ENCODE assay signal across 9 mouse cellular contexts in the genomic region with DNA sequence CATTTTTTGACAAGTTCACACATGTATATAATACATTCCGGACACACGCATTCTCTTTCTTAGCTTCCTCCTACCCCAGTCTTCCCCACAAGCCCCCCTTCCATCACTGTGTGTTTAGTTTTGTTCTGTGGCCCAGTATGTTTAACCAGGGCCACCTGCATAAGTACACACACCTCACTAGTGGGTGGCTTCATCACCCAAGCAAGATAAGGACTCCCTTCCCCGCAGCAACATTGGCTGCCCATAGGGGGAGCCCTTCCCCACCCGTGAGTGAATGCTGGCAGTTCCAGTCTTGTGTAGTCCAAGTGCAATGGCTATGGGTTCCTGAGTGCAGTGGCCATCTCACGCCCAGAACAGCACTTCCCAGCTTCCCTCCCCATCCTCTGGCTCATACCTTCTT. TPM values are rescaled to one million over a fixed set of nuclear protein-coding genes. Genes with fewer than 3 reads are reported as not detected.
DNase-seq lines count a peak whose midpoint lies in the region; ATAC-seq and TF ChIP-seq lines count a peak whose summit lies in the region.
"Had no signal": no experiment of that assay in that cellular context is flagged by ENCODE, and none has a peak within 500 bp of the region (broad histone marks: within the 10 kb centered on the region; RNA-seq: fewer than 3 reads in every experiment).

No protein-coding gene starts in this region.

- no peak for TF ChIP-seq EP300 in liver, postnatal 0 days (IDR thresholded peaks at IDR 0.05; ENCODE audit: low read depth)

- 0 out of 2 replicates have a peak, but pooled peaks cover 4% of the 10 kb centered on the region for H3K27me3 ChIP-seq in hindbrain, embryonic 13.5 days
- H3K27me3 ChIP-seq in liver, postnatal 0 days (ENCODE audit: insufficient read depth, low read length), result no peaks in the 10 kb centered on the region

- 47% methylated on average over 5 of the region's 5 CpGs for WGBS in hindbrain, embryonic 13.5 days
- 46% methylated on average over 5 of the region's 5 CpGs for WGBS in liver, postnatal 0 days (ENCODE audit: insufficient replicate concordance)

- 0 out of 2 replicates have a peak, but pooled peaks have one; percentile 43 for ATAC-seq in hindbrain, embryonic 13.5 days (ENCODE audit: low FRiP score)
- peak; percentile 74 for ATAC-seq in liver, postnatal 0 days

- no peak overlapping the region for H3K9ac ChIP-seq in hindbrain, embryonic 13.5 days
- no peak overlapping the region for H3K9ac ChIP-seq in liver, postnatal 0 days (replicated peaks)
- H3K9ac ChIP-seq: heart, embryonic 13.5 days had no signal

- no peak overlapping the region for H3K27ac ChIP-seq in hindbrain, embryonic 13.5 days
- H3K27ac ChIP-seq in liver, postnatal 0 days (ENCODE audit: low read depth), result no peak overlapping the region
- H3K27ac ChIP-seq: heart, embryonic 13.5 days had no signal

- TF ChIP-seq CTCF in liver, postnatal 0 days (IDR thresholded peaks at IDR 0.05; ENCODE audit: low read depth), result peak; percentile 90

- no peaks in the 10 kb centered on the region for H3K36me3 ChIP-seq in hindbrain, embryonic 13.5 days
- no peaks in the 10 kb centered on the region for H3K36me3 ChIP-seq in liver, postnatal 0 days (replicated peaks; ENCODE audit: insufficient read depth, low read length)
- H3K36me3 ChIP-seq: heart, embryonic 13.5 days had no signal

- H3K4me3 ChIP-seq in hindbrain, embryonic 13.5 days, result no peak overlapping the region
- H3K4me3 ChIP-seq in liver, postnatal 0 days (ENCODE audit: low read depth, low read length), result no peak overlapping the region
- H3K4me3 ChIP-seq: heart, embryonic 13.5 days had no signal

- DNase-seq in left cerebral cortex, adult 18-20 months (ENCODE audit: low spot score in 2 of 2), result peak; percentile 40 to 47
- no peak for DNase-seq in left cerebral cortex, adult 11 months (ENCODE audit: low spot score)
- DNase-seq in Muller cell, postnatal 12 days (ENCODE audit: inconsistent ontology term), result peak; percentile 47
- DNase-seq in cerebellum, postnatal 36 days, result peak; percentile 49 to 55
- peak; percentile 80 for DNase-seq in liver, postnatal 0 days
- peak; percentile 65 for DNase-seq in skeletal muscle tissue, adult 2 months (ENCODE audit: low read depth, low spot score)
- DNase-seq in layer of hippocampus, adult 8-10 months (ENCODE audit: low spot score in 2 of 2), result no peak

- H3K4me1 ChIP-seq in hindbrain, embryonic 13.5 days (replicated peaks), result no peaks in the 10 kb centered on the region
- H3K4me1 ChIP-seq in liver, postnatal 0 days (ENCODE audit: insufficient read depth), result no peaks in the 10 kb centered on the region

- no peaks in the 10 kb centered on the region for H3K9me3 ChIP-seq in hindbrain, embryonic 13.5 days
- no peaks in the 10 kb centered on the region for H3K9me3 ChIP-seq in liver, postnatal 0 days (ENCODE audit: low read length)
- H3K9me3 ChIP-seq: heart, embryonic 13.5 days had no signal

- no peak overlapping the region for H3K4me2 ChIP-seq in hindbrain, embryonic 13.5 days
- H3K4me2 ChIP-seq in liver, postnatal 0 days (ENCODE audit: low read depth, low read length), result 0 out of 2 replicates have a peak overlapping the region, but pooled peaks have one; percentile 33
- H3K4me2 ChIP-seq: heart, embryonic 13.5 days had no signal

RNA-seq across cellular contexts. Expression of gene Gucy2e, which starts 21.5 kb away (rescaled TPM):
- total RNA-seq in left cerebral cortex, adult 18-20 months (2021), result 1 to 10 TPM; 1.2 TPM
- polyA plus RNA-seq in hindbrain, embryonic 13.5 days (2015; fragmentation: Nextera tagmentation; extraction: Ambion mirVana), result 0.21 and 0.30 TPM in 2 replicates
- polyA plus RNA-seq in liver, postnatal 0 days (2015; fragmentation: Nextera tagmentation; extraction: Ambion mirVana), result not detected in 2 replicates
- 1 to 10 TPM; 1.6 to 2.0 (median 1.8) TPM for total RNA-seq in layer of hippocampus, adult 8-10 months (2022)

Comparison
In these comparisons a context has a peak if more than half of its experiments do, and no peak if none do; other contexts are left out.
1. DNase-seq: peak in left cerebral cortex, adult 18-20 months (2 of 2), Muller cell, postnatal 12 days (single experiment), cerebellum, postnatal 36 days (2 of 2), liver, postnatal 0 days (single experiment) and skeletal muscle tissue, adult 2 months (single experiment); none in left cerebral cortex, adult 11 months (single experiment) and layer of hippocampus, adult 8-10 months (0 of 2).